8 mouse cellular contexts compared by ENCODE assay signal in the genomic region with DNA sequence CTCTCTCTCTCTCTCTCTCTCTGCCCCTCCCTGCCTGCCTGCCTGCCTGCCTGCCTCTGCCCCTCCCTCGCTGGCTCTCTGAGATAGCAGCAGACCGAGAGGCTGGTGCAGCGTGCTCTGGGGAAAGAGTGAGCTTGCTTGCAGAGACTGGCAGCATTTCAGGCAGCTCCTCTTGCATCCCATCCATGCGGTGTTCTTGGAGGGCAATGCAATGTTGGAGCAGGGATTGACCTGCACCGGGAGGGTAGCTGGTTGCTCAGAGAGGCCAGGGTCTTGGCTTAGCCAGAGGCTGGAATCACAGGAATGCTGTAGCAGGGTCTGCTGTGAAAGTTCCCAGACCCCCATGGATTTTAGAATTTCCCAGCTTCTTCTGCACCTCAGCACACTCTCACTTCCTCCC.
DNase-seq lines count a peak whose midpoint lies in the region; ATAC-seq and TF ChIP-seq lines count a peak whose summit lies in the region.

No protein-coding gene starts in this region.

- peaks cover 21% of the 10 kb centered on the region for H3K4me1 ChIP-seq in midbrain, embryonic 10.5 days
- no peaks in the 10 kb centered on the region for H3K4me1 ChIP-seq in stomach, postnatal 0 days (replicated peaks; ENCODE audit: control insufficient read depth, insufficient read depth)

- TF ChIP-seq CTCF in stomach, postnatal 0 days (IDR thresholded peaks at IDR 0.05; ENCODE audit: low read depth) = no peak

- peak; percentile 13 for DNase-seq in adrenal gland, postnatal 10 days
- no peak for DNase-seq in adrenal gland, postnatal 25 days
- peak; percentile 81 to 86 for DNase-seq in cerebellum, postnatal 25 days
- DNase-seq in frontal cortex, postnatal 36 days (ENCODE audit: low spot score in 2 of 2) = peak; percentile 29 to 48
- DNase-seq in layer of hippocampus, postnatal 10 days (ENCODE audit: low spot score in 2 of 2) = peak; percentile 44 to 66
- peak; percentile 41 for DNase-seq in midbrain, embryonic 10.5 days (ENCODE audit: low spot score)
- peak; percentile 24 for DNase-seq in stomach, postnatal 0 days (ENCODE audit: low spot score)
- DNase-seq in spleen, adult 18-20 months = no peak

- H3K4me3 ChIP-seq in midbrain, embryonic 10.5 days = peak overlapping the region; percentile 18; the same call in 1 of the 2 replicates
- no peak overlapping the region for H3K4me3 ChIP-seq in stomach, postnatal 0 days (ENCODE audit: low read depth, low read length)

- no peak overlapping the region for H3K4me2 ChIP-seq in stomach, postnatal 0 days (replicated peaks; ENCODE audit: low read depth)

- H3K27ac ChIP-seq in midbrain, embryonic 10.5 days (replicated peaks) = peak overlapping the region; percentile 64
- H3K27ac ChIP-seq in stomach, postnatal 0 days (replicated peaks) = no peak overlapping the region

- no peak for ATAC-seq in stomach, postnatal 0 days (ENCODE audit: low FRiP score, low TSS enrichment)

- H3K27me3 ChIP-seq in midbrain, embryonic 10.5 days (ENCODE audit: low read depth, poor library complexity, severe bottlenecking) = peaks cover 4% of the 10 kb centered on the region; the same call in 1 of the 2 replicates
- H3K27me3 ChIP-seq in stomach, postnatal 0 days (ENCODE audit: control insufficient read depth, insufficient read depth, low read length) = no peaks in the 10 kb centered on the region

- no peak overlapping the region for H3K9ac ChIP-seq in stomach, postnatal 0 days (ENCODE audit: low read length)

- H3K36me3 ChIP-seq in midbrain, embryonic 10.5 days = no peaks in the 10 kb centered on the region
- no peaks in the 10 kb centered on the region for H3K36me3 ChIP-seq in stomach, postnatal 0 days (ENCODE audit: control insufficient read depth, insufficient read depth, low read length)

- no peaks in the 10 kb centered on the region for H3K9me3 ChIP-seq in midbrain, embryonic 10.5 days (replicated peaks)
- H3K9me3 ChIP-seq in stomach, postnatal 0 days (ENCODE audit: control insufficient read depth, low read length) = no peaks in the 10 kb centered on the region

- TF ChIP-seq EP300 in stomach, postnatal 0 days (optimal IDR thresholded peaks at IDR 0.05) = no peak

- WGBS in midbrain, embryonic 10.5 days = 9% methylated on average over 5 of the region's 5 CpGs
- 5% methylated on average over 5 of the region's 5 CpGs for WGBS in stomach, postnatal 0 days

Comparison
In these comparisons a context has a peak if more than half of its experiments do, and no peak if none do; other contexts are left out.
1. DNase-seq: peak in adrenal gland, postnatal 10 days (single experiment), cerebellum, postnatal 25 days (2 of 2), frontal cortex, postnatal 36 days (2 of 2), layer of hippocampus, postnatal 10 days (2 of 2), midbrain, embryonic 10.5 days (single experiment) and stomach, postnatal 0 days (single experiment); none in adrenal gland, postnatal 25 days (single experiment) and spleen, adult 18-20 months (0 of 2).